Mouse (Mus musculus) midbrain, embryonic 15.5 days (tissue): ENCODE measurements at regions not wholly inside any gene's neighbourhood (a gene's known extent, or its start where the extent isn't known, plus 50 kb on each side); places are given as distances from the start of the nearest gene placed in this dataset.

ENCODE experiments used
- ATAC-seq: fragments of 200-750 bp; cut with Nextera tagmentation; replicated peaks from 2 replicates; pipeline ENCODE4 v1.8.0; 2017; ENCODE audit warnings: moderate TSS enrichment
- H3K27ac ChIP-seq: fragments of 300-500 bp; sonication (generic); 2 replicates; pipeline ENCODE4 v1.5.1; 2015; ENCODE audit warnings: mild to moderate bottlenecking, inconsistent platforms
- H3K27me3 ChIP-seq: fragments of 300-500 bp; sonication (generic); replicated peaks from 2 replicates; pipeline ENCODE4 v1.6.1; 2015; ENCODE audit warnings: inconsistent platforms
- H3K36me3 ChIP-seq: fragments of 300-500 bp; sonication (generic); replicated peaks from 2 replicates; pipeline ENCODE4 v1.6.1; 2015; ENCODE audit warnings: inconsistent platforms
- H3K4me1 ChIP-seq: fragments of 300-500 bp; sonication (generic); 2 replicates; pipeline ENCODE4 v1.6.1; 2015; ENCODE audit warnings: inconsistent platforms
- H3K4me2 ChIP-seq: fragments of 300-500 bp; sonication (generic); 2 replicates; pipeline ENCODE4 v1.6.1; 2015; ENCODE audit warnings: inconsistent platforms, mild to moderate bottlenecking, moderate library complexity
- H3K4me3 ChIP-seq: fragments of 300-500 bp; sonication (generic); 2 replicates; pipeline ENCODE4 v1.5.1; 2015; ENCODE audit warnings: mild to moderate bottlenecking, inconsistent platforms
- H3K9ac ChIP-seq: fragments of 300-500 bp; sonication (generic); 2 replicates; pipeline ENCODE4 v1.6.1; 2015; ENCODE audit warnings: mild to moderate bottlenecking, inconsistent platforms
- H3K9me3 ChIP-seq: fragments of 300-500 bp; sonication (generic); 2 replicates; pipeline ENCODE4 v1.6.1; 2016; ENCODE audit warnings: inconsistent platforms
- WGBS: fragments of 180-500 bp; shearing (Covaris S2); methylation state at CpG from one replicate; pipeline ENCODE4 v1.1.7; 2015; ENCODE audit warnings: mixed read lengths; 5-methylcytosine and 5-hydroxymethylcytosine counted together

DNA sequence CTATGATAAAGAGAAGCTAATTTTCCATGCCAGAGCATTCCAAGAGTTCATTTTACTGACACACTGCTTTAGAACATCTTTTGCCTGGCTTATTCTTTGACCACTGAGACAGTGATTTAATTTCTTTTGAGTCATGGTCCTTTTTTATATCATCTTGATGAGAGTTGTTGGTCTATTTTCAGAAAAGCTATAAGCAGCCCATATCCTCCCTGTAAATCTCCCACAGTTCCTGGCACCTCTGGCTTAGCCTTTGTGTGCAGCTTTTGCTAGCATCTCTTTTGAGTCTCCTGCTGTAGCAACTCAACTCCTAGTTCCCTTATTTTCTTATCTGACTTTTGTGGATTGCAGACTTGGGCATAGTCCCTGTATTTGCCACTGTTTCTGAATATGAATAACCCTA lies 207.5 kb upstream of the 4931417E11Rik start:
- ATAC-seq = no peak
- H3K4me1 ChIP-seq = no peaks in the 10 kb centered on the region

DNA sequence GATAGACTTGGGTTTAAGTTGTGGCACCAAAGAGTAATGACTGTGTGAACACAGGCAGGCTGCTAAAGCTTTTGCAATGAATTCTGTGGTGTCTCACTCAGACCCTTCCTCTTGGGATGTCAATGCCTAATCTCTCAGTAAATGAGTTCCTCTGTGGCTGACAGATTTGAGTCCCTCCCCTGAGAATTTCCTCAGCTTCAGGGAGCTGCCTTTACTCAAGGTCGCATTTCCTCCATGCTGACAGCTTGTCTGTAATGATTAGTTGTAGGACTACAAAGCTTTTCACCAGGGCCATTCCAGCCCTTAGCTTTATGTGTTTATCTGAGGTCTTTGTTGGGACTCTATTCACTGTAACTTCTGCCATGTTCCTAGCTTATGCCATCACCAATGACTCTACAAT lies 199.9 kb upstream of the 4931417E11Rik start:
- H3K4me1 ChIP-seq = no peaks in the 10 kb centered on the region
- H3K27me3 ChIP-seq = no peaks in the 10 kb centered on the region
- no peak overlapping the region for H3K4me3 ChIP-seq
- WGBS = 20% methylated on average over 1 of the region's 1 CpGs
- 0 out of 2 replicates have a peak, but pooled peaks have one; percentile 17 for ATAC-seq
- H3K9me3 ChIP-seq = no peaks in the 10 kb centered on the region
- H3K9ac ChIP-seq = no peak overlapping the region
- H3K27ac ChIP-seq = no peak overlapping the region
- no peaks in the 10 kb centered on the region for H3K36me3 ChIP-seq
- no peak overlapping the region for H3K4me2 ChIP-seq

More for the DNA sequence above, 207.5 kb upstream of the 4931417E11Rik start:
- Histone ChIP-seq H3K27ac (no peak overlapping the region), H3K9me3 (no peaks in the 10 kb centered on the region), H3K4me3 (no peak overlapping the region), H3K9ac (no peak overlapping the region), H3K36me3 (no peaks in the 10 kb centered on the region), H3K27me3 (no peaks in the 10 kb centered on the region), H3K4me2 (no peak overlapping the region)

DNA sequence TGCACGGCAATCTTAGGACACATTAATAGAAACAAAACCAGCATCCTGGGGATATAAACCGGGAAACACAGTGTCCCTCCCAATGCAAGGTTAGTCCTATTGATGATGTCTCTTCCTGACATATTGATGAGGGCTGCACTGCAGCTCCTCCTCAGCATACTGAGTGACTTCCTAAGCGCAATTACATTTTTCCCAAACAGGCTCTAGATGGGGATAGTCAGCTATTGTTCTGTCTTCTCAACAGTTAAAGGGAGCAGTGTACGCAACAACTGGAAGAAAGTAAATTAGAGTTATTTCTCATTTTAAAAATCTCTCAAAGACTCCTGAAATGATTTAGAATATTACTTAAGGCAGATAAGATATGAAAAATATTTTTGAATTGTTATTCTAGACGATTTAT lies 189.5 kb upstream of the 4931417E11Rik start:
- Histone ChIP-seq H3K36me3 (no peaks in the 10 kb centered on the region), H3K9me3 (no peaks in the 10 kb centered on the region), H3K4me3 (no peak overlapping the region), H3K4me2 (no peak overlapping the region), H3K4me1 (no peaks in the 10 kb centered on the region), H3K27ac (no peak overlapping the region), H3K9ac (no peak overlapping the region), H3K27me3 (no peaks in the 10 kb centered on the region)
- WGBS = 72% methylated on average over 5 of the region's 5 CpGs
- ATAC-seq = 0 out of 2 replicates have a peak, but pooled peaks have one; percentile 74

DNA sequence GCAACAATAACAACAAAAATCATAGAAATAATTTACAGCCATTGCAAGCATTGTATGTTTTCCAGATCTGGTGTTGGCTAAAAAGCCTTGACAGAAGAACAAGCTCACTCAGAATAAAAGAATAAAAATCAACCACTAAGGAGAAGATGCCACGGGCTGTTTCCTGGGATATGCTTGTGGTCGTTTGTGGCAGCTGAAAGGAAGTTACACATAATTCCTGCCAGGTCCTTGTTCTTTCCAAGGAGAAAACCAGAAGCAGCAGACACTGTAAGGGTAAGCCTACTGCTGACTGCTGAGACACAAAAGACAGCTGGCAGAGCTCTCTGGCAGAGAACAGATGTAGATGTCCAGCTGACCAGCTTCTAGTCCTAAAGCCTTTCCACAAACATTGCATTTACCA lies 175.9 kb upstream of the 4931417E11Rik start:
- H3K27ac ChIP-seq = no peak overlapping the region
- H3K9me3 ChIP-seq = no peaks in the 10 kb centered on the region
- ATAC-seq = no peak
- H3K27me3 ChIP-seq = no peaks in the 10 kb centered on the region
- H3K4me2 ChIP-seq = no peak overlapping the region
- H3K9ac ChIP-seq = no peak overlapping the region
- no peaks in the 10 kb centered on the region for H3K36me3 ChIP-seq
- H3K4me3 ChIP-seq = no peak overlapping the region
- 46% methylated on average over 2 of the region's 2 CpGs for WGBS
- H3K4me1 ChIP-seq = no peaks in the 10 kb centered on the region

DNA sequence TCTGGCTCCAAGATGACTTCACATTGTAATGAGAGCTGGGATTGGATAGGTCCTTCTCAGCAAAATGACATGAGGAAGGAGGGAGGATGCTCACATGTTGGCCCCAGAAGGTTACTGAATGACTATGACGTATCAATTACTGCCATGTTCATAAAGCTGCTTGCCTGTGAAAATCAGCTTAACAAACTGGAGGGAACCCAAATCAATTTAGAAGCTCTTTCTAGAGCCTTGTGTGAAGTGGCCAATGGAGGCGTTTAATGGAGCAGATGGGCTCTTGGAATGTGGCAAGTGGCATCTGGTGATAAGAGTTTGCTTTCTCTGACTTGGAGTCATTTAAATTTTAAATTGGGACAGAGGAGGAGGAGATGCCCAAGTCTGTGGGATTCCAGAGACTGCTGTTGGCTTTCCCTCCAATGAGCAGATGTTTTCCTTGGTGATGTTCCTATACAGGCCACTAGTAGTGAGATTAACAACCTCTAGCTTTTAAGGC lies 175.4 kb upstream of the 4931417E11Rik start:
- Histone ChIP-seq H3K36me3 (no peaks in the 10 kb centered on the region), H3K4me2 (no peak overlapping the region), H3K9ac (no peak overlapping the region), H3K27ac (no peak overlapping the region), H3K4me1 (no peaks in the 10 kb centered on the region), H3K9me3 (no peaks in the 10 kb centered on the region), H3K4me3 (no peak overlapping the region), H3K27me3 (no peaks in the 10 kb centered on the region)
- 36% methylated on average over 2 of the region's 2 CpGs for WGBS
- peak; percentile 69 for ATAC-seq

DNA sequence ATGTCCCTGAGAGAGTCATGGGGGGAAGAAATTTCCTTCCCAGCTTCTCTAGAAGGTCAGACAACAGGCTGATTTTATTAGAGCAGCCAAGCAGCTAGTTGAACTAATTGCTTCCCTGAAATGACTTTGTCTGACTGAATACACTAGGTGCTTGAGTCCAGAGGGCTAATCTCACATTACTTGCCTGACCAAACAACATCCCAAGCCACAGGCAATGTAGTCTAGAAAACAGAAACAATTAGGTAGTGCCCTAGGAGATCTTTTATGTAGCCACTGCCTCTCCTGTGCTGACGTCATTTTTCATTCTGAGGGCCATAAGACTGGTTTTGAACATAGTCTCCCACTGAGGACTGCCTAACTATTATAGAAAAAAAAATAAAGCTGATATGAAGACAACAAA lies 159.1 kb upstream of the 4931417E11Rik start:
- no peaks in the 10 kb centered on the region for H3K36me3 ChIP-seq
- no peak for ATAC-seq
- H3K27me3 ChIP-seq = no peaks in the 10 kb centered on the region
- H3K4me1 ChIP-seq = no peaks in the 10 kb centered on the region
- H3K4me2 ChIP-seq = no peak overlapping the region
- WGBS = 10% methylated on average over 1 of the region's 1 CpGs
- no peaks in the 10 kb centered on the region for H3K9me3 ChIP-seq
- H3K4me3 ChIP-seq = no peak overlapping the region
- no peak overlapping the region for H3K9ac ChIP-seq
- no peak overlapping the region for H3K27ac ChIP-seq

DNA sequence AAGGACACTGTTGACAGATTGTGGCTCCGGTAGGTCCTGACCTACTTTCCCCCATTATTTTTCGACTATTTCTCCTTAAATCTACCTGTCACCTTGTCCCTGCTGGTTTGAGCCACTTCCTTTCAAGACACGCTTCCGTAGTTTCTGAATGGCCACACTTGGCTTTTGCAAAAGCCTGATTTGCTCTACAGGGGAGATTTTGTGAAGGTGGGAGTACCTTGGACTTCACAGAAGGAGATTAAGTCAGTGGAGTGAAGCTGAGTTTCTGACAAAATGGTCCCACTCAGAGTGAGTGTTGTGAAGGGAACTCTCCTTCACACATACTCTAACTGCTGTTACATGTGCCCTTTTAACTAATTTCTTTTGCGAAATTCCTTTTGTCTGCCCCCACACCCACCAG lies 157.0 kb upstream of the 4931417E11Rik start:
- no peak for ATAC-seq
- no peak overlapping the region for H3K27ac ChIP-seq
- H3K4me1 ChIP-seq = no peaks in the 10 kb centered on the region
- H3K9me3 ChIP-seq = no peaks in the 10 kb centered on the region
- no peak overlapping the region for H3K9ac ChIP-seq
- WGBS = 64% methylated on average over 5 of the region's 5 CpGs
- H3K27me3 ChIP-seq = no peaks in the 10 kb centered on the region
- no peak overlapping the region for H3K4me3 ChIP-seq
- no peak overlapping the region for H3K4me2 ChIP-seq
- no peaks in the 10 kb centered on the region for H3K36me3 ChIP-seq

DNA sequence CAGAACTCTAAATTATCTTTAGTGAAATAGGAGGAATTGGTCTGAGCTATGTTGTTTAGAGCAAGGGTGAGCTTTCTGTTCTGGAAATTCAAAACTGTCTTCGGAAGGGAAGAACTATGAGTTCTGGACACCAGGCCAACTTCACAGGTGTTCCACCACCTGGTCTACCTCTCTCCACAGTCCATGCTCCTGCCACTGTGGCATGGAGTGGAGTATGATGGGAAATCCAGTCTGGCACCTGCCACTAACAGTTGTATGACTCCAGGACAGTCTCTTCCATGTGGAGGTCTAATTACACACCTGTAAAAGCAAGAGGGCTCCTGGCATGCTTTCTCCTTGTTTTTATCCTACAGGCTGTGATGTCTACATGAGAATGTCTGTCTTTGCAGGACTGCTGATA lies 154.7 kb upstream of the 4931417E11Rik start:
- Histone ChIP-seq H3K4me1 (no peaks in the 10 kb centered on the region), H3K4me2 (no peak overlapping the region), H3K36me3 (no peaks in the 10 kb centered on the region), H3K9me3 (no peaks in the 10 kb centered on the region), H3K27ac (no peak overlapping the region), H3K4me3 (no peak overlapping the region), H3K27me3 (no peaks in the 10 kb centered on the region), H3K9ac (no peak overlapping the region)
- ATAC-seq = no peak
- 93% methylated on average over 1 of the region's 1 CpGs for WGBS

DNA sequence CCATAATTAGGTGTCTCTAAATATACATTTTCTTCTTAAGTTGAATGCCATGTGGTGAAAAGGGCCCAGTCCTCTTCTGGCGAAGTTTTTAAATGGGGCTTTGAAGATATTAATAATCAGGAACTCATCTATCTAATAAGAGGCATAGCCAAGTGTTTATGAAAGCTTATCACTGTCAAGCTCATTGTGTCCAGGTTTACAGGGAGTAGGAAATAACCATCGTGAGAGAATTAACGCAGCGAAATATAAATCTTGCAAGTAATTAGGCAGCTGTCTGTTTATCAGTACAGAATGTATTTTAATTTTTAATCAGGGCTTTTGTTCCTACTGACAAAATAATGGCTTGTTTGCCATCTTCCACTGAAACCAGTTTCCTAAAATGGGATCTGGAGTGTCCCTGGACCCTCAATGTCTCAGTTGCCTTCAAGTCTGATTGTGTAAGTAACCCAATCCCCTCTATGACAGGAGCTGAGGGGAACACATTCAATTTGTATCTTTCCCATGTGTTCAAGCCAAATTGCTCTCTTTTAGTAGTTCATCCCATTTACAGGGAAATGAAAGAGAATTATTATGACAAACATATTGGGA lies 152.5 kb upstream of the 4931417E11Rik start:
- 77% methylated on average over 4 of the region's 4 CpGs for WGBS
- Histone ChIP-seq H3K4me2 (no peak overlapping the region), H3K36me3 (no peaks in the 10 kb centered on the region), H3K9ac (no peak overlapping the region), H3K4me3 (no peak overlapping the region), H3K9me3 (no peaks in the 10 kb centered on the region), H3K4me1 (no peaks in the 10 kb centered on the region), H3K27ac (no peak overlapping the region), H3K27me3 (no peaks in the 10 kb centered on the region)
- ATAC-seq = no peak

DNA sequence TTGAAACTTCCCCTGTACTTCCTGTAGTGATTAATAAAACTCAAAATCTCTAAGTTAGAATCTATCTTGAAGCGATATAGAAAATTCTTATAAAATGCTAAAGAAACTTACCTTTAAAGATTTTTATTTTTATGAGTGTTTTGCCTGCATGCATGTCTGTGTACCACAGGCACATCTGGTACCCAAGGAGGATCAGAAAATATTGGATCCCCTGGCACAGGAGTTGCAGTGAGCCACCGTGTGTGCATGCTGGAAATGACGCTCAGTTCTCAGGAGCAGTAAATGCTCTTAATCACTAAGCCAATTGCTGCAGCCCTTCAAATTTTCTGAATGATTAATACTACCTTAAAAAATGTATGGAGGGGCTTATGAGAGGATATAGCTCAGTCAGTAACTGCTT lies 142.8 kb upstream of the 4931417E11Rik start:
- WGBS = 66% methylated on average over 3 of the region's 3 CpGs
- no peak for ATAC-seq
- H3K4me3 ChIP-seq = no peak overlapping the region

DNA sequence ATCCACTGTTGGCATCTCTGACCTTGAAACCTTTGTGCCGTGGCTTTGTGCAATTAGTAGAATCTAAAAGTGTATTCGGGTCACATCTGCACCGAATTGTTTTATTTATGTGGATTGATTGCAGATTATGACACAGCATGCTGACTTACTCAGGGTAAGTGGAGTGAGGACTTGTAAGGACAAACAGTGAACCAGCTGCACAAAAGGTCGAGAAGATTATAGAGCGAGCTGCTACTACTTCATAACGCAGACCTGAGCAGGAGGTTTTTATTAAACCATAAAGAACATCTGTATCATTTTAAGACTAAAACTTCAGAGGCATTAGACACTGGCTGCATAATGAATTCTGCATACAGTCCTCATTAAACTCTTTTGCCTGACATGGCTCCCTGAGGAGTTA lies 142.4 kb upstream of the 4931417E11Rik start:
- no peak overlapping the region for H3K9ac ChIP-seq
- H3K4me1 ChIP-seq = 0 out of 2 replicates have a peak, but pooled peaks cover 4% of the 10 kb centered on the region
- no peaks in the 10 kb centered on the region for H3K27me3 ChIP-seq
- WGBS = 52% methylated on average over 6 of the region's 6 CpGs
- no peak for ATAC-seq
- H3K9me3 ChIP-seq = no peaks in the 10 kb centered on the region
- H3K36me3 ChIP-seq = no peaks in the 10 kb centered on the region
- no peak overlapping the region for H3K27ac ChIP-seq
- H3K4me3 ChIP-seq = no peak overlapping the region
- H3K4me2 ChIP-seq = no peak overlapping the region

More for the DNA sequence above, 142.8 kb upstream of the 4931417E11Rik start:
- Histone ChIP-seq H3K9me3 (no peaks in the 10 kb centered on the region), H3K4me2 (no peak overlapping the region), H3K4me1 (0 out of 2 replicates have a peak, but pooled peaks cover 4% of the 10 kb centered on the region), H3K27ac (no peak overlapping the region), H3K36me3 (no peaks in the 10 kb centered on the region), H3K9ac (no peak overlapping the region), H3K27me3 (no peaks in the 10 kb centered on the region)

DNA sequence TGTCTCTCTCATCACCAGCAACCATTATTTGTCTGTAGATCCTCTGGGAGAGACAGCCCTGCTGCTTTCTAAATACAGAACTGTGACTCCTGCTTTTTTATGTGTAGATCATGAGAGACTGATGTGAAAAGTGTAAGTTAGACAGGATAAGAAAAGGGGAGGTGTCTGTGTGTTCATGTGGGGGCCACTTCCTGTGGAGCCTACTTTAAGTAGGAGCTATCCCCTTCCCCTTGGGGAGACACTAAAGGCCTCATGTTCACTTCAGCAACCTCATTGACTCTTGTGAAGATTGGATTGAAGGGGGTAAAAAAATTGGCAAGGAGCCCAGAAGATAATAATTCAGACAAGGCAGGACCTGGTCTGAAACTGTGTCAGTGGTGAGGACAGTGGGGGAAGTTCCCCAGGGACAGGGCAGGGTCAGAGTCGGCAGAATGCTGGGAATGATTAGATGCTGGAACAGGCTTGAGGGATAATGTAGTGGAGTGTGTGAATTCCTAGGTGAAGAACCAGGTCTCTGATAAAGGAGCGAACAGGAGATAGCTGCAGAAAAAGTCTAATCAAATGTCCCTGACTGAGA lies 140.7 kb upstream of the 4931417E11Rik start:
- no peaks in the 10 kb centered on the region for H3K36me3 ChIP-seq
- no peaks in the 10 kb centered on the region for H3K27me3 ChIP-seq
- no peak for ATAC-seq
- H3K27ac ChIP-seq = no peak overlapping the region
- H3K4me1 ChIP-seq = 0 out of 2 replicates have a peak, but pooled peaks cover 4% of the 10 kb centered on the region
- no peak overlapping the region for H3K9ac ChIP-seq
- H3K4me2 ChIP-seq = no peak overlapping the region
- H3K9me3 ChIP-seq = no peaks in the 10 kb centered on the region
- WGBS = 70% methylated on average over 2 of the region's 2 CpGs
- no peak overlapping the region for H3K4me3 ChIP-seq

DNA sequence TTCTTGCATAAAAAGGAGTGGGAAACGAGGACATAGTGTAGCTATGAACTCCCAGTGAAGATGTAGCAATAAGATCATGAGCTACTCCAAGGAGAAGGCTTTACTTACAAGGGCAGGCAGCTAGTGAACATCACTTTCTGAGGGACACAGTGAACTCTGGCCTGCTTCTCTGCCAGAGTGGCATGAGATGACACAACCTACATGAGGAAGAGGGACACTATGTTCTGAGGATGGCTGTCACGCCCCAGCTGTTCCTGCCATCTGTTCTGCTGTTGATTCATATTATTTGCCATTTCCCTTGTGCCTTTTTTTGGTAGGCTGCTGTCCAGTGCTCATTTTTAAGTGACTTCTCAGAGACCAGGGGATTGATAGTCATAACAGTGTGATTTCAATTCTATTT lies 118.2 kb upstream of the 4931417E11Rik start:
- Histone ChIP-seq H3K27ac (no peak overlapping the region), H3K36me3 (no peaks in the 10 kb centered on the region), H3K4me2 (no peak overlapping the region), H3K4me1 (no peaks in the 10 kb centered on the region), H3K27me3 (no peaks in the 10 kb centered on the region), H3K9me3 (no peaks in the 10 kb centered on the region), H3K9ac (no peak overlapping the region), H3K4me3 (no peak overlapping the region)
- WGBS = 83% methylated on average over 2 of the region's 2 CpGs
- ATAC-seq = no peak
